Mouse (Mus musculus): ENCODE data around the gene Rab31.

DNA sequence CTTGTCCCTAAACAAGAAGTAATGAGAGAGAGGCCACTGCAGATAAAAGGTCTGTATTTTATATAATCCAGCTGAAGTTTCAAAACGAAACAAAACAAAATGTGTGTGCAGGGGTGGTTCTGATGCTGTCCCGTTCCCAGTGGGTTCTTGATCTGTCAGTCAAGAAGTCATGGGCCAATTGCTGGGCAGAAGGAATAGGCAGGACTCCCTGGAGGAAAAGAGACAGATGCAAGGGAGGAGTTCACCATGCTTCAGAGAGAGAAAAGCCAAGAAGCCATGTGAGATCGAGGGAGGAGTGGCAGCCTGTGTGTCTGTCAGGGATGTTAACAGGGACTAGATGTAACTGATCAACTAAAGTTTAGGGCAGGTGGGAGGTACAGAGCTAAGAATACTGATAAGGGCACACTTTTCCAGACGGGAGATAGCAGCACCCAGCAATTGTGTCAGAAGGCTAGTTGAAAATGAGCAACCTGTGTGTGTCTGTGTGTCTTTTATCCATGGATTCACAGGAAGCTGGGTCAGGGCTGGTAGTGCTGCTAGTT, 54.8 kb downstream of the Rab31 start:
- TF ChIP-seq CTCF (conservative IDR thresholded peaks at IDR 0.05; ENCODE audit: insufficient read depth, insufficient read length, low read depth, low read length) (no peak), POLR2A (IDR thresholded peaks at IDR 0.05; ENCODE audit: low read depth, low read length) (no peak)
